Mouse (Mus musculus): ENCODE measurements around the gene Lrsam1. TPM values are rescaled to one million over a fixed set of nuclear protein-coding genes. Genes with fewer than 3 reads are reported as not detected.
A peak's percentile ranks its signal among the peaks of the same experiment; 100 is the strongest.

Lrsam1 gene
- polyA plus RNA-seq, 1 experiment from 2014 or later = 6.6 TPM

DNA sequence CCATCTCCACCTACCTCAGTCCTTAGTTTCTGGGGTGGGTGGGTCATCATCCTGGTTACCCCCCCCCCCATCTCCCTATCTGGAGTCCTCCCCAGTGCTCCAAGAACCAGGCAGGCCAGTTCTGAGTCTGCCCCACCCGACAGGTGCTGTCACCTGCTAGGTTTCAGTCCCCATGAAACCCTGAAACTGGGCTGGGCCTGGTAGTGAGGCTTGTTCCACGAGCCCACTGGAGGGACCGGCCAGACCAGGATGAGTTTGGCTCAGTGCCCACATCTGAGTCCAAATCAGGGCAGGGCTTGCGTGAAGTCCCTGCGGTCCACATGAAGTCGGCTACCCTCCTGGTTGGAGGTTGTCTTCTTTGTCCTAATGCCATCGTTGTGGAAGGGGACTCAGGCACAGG, 62.4 kb downstream of the Lrsam1 start:
- Histone ChIP-seq H3K27me3 (ENCODE audit: insufficient read depth, low read length) (no peaks in the 10 kb centered on the region), H3K36me3 (ENCODE audit: insufficient read depth) (peaks cover 16% of the 10 kb centered on the region; the same call in 1 of the 2 replicates), H3K9me3 (ENCODE audit: low read depth, low read length) (no peaks in the 10 kb centered on the region), H3K27ac (ENCODE audit: low read depth) (peak overlapping the region; percentile 16; the same call in 1 of the 2 replicates), H3K4me2 (no peak overlapping the region), H3K4me3 (ENCODE audit: low read depth, low read length) (no peak overlapping the region), H3K4me1 (ENCODE audit: insufficient read depth) (peaks cover 14% of the 10 kb centered on the region), H3K9ac (no peak overlapping the region)
- 36% methylated on average over 7 of the region's 7 CpGs for whole genome bisulfite sequencing
- no peak for TF ChIP-seq CTCF (IDR thresholded peaks at IDR 0.05; ENCODE audit: low read depth)
- DNase-seq = peak; percentile 72
- no peak for ATAC-seq (ENCODE audit: insufficient read depth)

DNA sequence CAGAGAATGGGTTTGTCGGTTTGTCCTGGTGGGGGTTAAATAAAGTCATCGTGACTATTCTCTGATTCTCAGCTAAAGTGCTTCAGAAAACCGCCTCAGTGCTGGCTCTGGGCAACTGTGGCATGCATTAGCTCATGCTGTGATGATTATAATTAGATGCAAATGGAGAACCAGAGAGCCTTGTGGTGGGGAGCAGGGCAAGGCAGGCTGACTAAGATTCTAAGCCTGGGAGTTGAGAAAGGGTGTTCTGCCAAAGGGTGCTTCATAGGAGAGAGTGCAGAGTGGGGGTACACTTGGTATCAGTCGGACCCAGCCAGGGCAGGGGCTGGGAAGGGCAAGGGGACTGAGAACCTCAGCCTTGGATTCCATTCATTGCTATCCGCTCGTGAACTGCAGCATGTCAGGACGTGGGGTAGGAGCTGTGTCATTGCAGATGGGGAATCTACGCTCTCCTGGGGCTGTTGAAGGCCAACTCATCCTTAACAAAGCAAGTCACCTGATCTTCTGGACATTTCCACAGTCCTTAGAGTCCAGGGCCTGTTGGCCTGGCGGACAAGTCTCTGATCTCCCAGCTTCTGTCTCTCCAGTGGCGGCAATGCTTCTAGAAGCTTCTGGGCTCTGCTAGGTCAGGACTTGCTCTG, 64.8 kb downstream of the Lrsam1 start:
- 53% methylated on average over 10 of the region's 10 CpGs for WGBS

DNA sequence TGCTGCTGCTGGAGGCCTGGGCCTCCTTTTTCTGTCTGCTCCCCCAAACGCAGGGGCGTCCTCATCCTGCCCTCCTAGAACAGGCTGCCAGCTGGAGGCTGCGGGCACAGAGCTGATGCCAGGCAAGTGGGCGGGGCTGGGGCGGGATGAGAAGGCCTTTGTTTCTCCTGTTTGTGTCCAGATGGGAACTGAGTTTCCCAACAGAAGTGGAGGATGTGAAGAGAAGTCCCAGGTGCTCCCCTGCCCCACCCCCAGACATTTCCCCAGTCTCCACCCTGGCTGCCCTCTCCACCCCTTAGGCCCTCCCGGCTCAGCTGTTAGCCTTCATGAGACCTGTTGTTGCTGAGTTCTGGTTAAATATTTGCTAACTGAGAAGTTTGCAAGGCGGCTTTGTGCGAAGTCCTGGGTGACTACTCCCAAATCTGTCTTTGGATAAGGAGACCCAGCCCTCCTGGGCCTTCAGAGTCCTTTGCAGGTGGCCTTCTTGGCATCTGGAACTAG, 65.8 kb downstream of the Lrsam1 start:
- Histone ChIP-seq H3K9me3 (ENCODE audit: low read depth, low read length) (no peaks in the 10 kb centered on the region), H3K9ac (no peak overlapping the region), H3K4me2 (peak overlapping the region; percentile 27; the same call in 1 of the 2 replicates), H3K4me3 (ENCODE audit: low read depth, low read length) (no peak overlapping the region), H3K27me3 (ENCODE audit: insufficient read depth, low read length) (no peaks in the 10 kb centered on the region), H3K4me1 (ENCODE audit: insufficient read depth) (peaks cover 14% of the 10 kb centered on the region), H3K27ac (ENCODE audit: low read depth) (peak overlapping the region; percentile 71), H3K36me3 (ENCODE audit: insufficient read depth) (peaks cover 15% of the 10 kb centered on the region)
- no peak for TF ChIP-seq CTCF (IDR thresholded peaks at IDR 0.05; ENCODE audit: low read depth)
- 33% methylated on average over 8 of the region's 8 CpGs for WGBS
- ATAC-seq (ENCODE audit: insufficient read depth) (peak; percentile 67), DNase-seq (peak; percentile 57)

More for the DNA sequence above, 64.8 kb downstream of the Lrsam1 start:
- Histone ChIP-seq H3K4me2 (0 out of 2 replicates have a peak overlapping the region, but pooled peaks have one; percentile 27), H3K4me1 (ENCODE audit: insufficient read depth) (peaks cover 14% of the 10 kb centered on the region), H3K9me3 (ENCODE audit: low read depth, low read length) (no peaks in the 10 kb centered on the region), H3K36me3 (ENCODE audit: insufficient read depth) (peaks cover 20% of the 10 kb centered on the region), H3K4me3 (ENCODE audit: low read depth, low read length) (no peak overlapping the region), H3K27ac (ENCODE audit: low read depth) (peak overlapping the region; percentile 71; the same call in 1 of the 2 replicates), H3K27me3 (ENCODE audit: insufficient read depth, low read length) (no peaks in the 10 kb centered on the region), H3K9ac (peak overlapping the region; percentile 29; the same call in 1 of the 2 replicates)
- ATAC-seq (ENCODE audit: insufficient read depth) (no peak), DNase-seq (no peak)
- no peak for TF ChIP-seq CTCF (IDR thresholded peaks at IDR 0.05; ENCODE audit: low read depth)

DNA sequence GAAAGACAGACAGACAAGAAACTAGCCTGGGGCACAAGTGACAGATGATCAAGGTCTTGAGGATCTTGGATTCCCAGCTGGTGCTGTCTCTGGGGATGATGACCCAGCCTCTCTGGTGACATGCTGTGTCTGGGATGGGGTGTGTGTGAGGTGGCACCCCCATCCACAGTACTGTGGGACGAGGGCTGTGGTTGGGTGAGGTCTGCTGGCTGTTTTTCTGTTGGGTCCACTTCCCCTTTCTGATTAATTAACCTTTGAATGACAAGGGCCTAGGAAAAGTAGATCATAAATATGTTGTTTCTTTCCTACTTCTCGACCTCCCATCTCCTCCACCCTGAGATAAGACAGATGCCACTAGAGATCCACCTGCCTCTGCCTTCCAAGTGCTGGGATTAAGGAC, 67.3 kb downstream of the Lrsam1 start:
- Histone ChIP-seq H3K9me3 (ENCODE audit: low read depth, low read length) (no peaks in the 10 kb centered on the region), H3K36me3 (ENCODE audit: insufficient read depth) (peaks cover 15% of the 10 kb centered on the region), H3K4me1 (ENCODE audit: insufficient read depth) (peaks cover 14% of the 10 kb centered on the region), H3K4me3 (ENCODE audit: low read depth, low read length) (no peak overlapping the region), H3K27ac (ENCODE audit: low read depth) (no peak overlapping the region), H3K9ac (no peak overlapping the region), H3K27me3 (ENCODE audit: insufficient read depth, low read length) (no peaks in the 10 kb centered on the region), H3K4me2 (no peak overlapping the region)
- 59% methylated on average over 2 of the region's 2 CpGs for WGBS
- no peak for TF ChIP-seq CTCF (IDR thresholded peaks at IDR 0.05; ENCODE audit: low read depth)
- DNase-seq = no peak
- no peak for ATAC-seq (ENCODE audit: insufficient read depth)

DNA sequence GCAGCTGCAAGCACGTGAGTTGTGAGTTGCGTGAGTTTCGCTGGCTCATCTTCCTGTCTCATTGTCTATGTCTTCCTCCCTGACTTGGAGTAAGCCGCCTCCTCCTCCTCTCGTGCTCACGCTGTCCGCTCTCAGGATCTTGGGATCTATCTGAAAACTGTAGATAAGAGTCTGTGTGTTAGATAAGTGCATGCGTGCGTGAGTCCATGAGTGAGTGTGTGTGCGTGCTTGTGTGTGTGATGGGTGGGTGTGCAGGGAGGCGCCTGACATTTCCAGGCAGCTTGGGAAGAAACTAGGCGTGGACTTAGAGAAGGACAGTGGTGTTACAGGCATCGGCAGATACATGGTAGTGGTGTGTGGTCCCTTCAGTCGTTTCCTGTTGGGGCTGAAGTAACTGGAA, 68.9 kb downstream of the Lrsam1 start:
- ATAC-seq (ENCODE audit: insufficient read depth) = no peak
- H3K36me3 ChIP-seq (ENCODE audit: insufficient read depth) = peaks cover 15% of the 10 kb centered on the region
- peaks cover 21% of the 10 kb centered on the region for H3K4me1 ChIP-seq (ENCODE audit: insufficient read depth)

DNA sequence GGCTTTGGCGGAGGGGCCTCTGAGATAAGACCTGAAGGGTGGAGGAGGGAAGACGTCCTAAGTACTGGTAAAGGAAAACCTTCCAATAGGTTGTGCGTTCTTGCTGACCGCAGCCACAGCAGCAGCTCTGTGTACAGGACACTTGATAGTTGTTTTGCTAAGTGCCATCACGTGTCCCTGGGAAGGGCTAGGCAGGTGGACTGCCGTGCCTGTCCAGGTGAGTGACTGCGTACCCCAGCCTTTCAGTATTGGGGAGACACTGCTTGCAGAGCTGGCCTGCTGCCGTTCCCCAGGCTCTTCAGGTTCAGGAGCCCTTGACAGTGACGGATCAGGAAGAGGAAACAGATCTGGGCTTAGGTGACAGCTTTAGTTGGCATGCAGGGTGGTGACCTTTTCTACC, 70.1 kb downstream of the Lrsam1 start:
- Histone ChIP-seq H3K4me3 (ENCODE audit: low read depth, low read length) (no peak overlapping the region), H3K4me2 (no peak overlapping the region), H3K36me3 (ENCODE audit: insufficient read depth) (peaks cover 11% of the 10 kb centered on the region), H3K9me3 (ENCODE audit: low read depth, low read length) (no peaks in the 10 kb centered on the region), H3K27me3 (ENCODE audit: insufficient read depth, low read length) (no peaks in the 10 kb centered on the region), H3K9ac (no peak overlapping the region), H3K27ac (ENCODE audit: low read depth) (0 out of 2 replicates have a peak overlapping the region, but pooled peaks have one; percentile 2), H3K4me1 (ENCODE audit: insufficient read depth) (peaks cover 17% of the 10 kb centered on the region)
- ATAC-seq (ENCODE audit: insufficient read depth) = no peak
- TF ChIP-seq CTCF (IDR thresholded peaks at IDR 0.05; ENCODE audit: low read depth) = no peak
- 42% methylated on average over 9 of the region's 9 CpGs for whole genome bisulfite sequencing
- DNase-seq = no peak

More for the DNA sequence above, 68.9 kb downstream of the Lrsam1 start:
- Histone ChIP-seq H3K4me2 (no peak overlapping the region), H3K9me3 (ENCODE audit: low read depth, low read length) (no peaks in the 10 kb centered on the region), H3K27me3 (ENCODE audit: insufficient read depth, low read length) (no peaks in the 10 kb centered on the region), H3K9ac (no peak overlapping the region), H3K4me3 (ENCODE audit: low read depth, low read length) (no peak overlapping the region), H3K27ac (ENCODE audit: low read depth) (no peak overlapping the region)
- DNase-seq = no peak
- WGBS = 76% methylated on average over 14 of the region's 14 CpGs
- TF ChIP-seq CTCF (IDR thresholded peaks at IDR 0.05; ENCODE audit: low read depth) = no peak

DNA sequence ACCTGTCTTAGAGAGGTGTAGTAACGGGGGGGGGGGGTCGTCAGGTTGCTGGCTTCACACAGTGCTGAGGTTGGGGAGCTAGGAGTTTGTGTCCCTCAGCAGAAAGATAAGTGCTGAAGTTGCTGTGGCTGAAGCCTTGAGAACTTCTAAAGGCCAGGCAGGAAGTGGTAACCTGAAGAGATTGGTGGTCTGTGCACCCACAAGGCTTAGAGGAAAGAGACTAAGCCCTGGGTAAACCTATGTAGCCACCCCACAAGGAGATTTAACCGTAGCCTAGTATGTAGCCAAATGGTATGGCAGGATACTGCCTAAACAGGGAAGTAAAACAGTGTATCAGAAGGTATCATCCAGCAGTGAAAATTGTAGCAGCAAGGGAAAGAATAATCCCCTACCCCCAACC, 71.1 kb downstream of the Lrsam1 start:
- Histone ChIP-seq H3K4me2 (no peak overlapping the region), H3K27ac (ENCODE audit: low read depth) (no peak overlapping the region), H3K9me3 (ENCODE audit: low read depth, low read length) (no peaks in the 10 kb centered on the region), H3K36me3 (ENCODE audit: insufficient read depth) (peaks cover 11% of the 10 kb centered on the region), H3K27me3 (ENCODE audit: insufficient read depth, low read length) (no peaks in the 10 kb centered on the region), H3K4me1 (ENCODE audit: insufficient read depth) (peaks cover 17% of the 10 kb centered on the region), H3K4me3 (ENCODE audit: low read depth, low read length) (no peak overlapping the region), H3K9ac (no peak overlapping the region)
- ATAC-seq (ENCODE audit: insufficient read depth) (no peak), DNase-seq (no peak)
- no peak for TF ChIP-seq CTCF (IDR thresholded peaks at IDR 0.05; ENCODE audit: low read depth)
- whole genome bisulfite sequencing = 66% methylated on average over 3 of the region's 3 CpGs
